Mouse (Mus musculus): ENCODE data around the gene Guk1.
"Not testable (repeated sequence)": the region's sequence is repeated elsewhere in the genome, so short reads cannot be mapped to it uniquely, and the experiment has no call there.

Guk1 gene

DNA sequence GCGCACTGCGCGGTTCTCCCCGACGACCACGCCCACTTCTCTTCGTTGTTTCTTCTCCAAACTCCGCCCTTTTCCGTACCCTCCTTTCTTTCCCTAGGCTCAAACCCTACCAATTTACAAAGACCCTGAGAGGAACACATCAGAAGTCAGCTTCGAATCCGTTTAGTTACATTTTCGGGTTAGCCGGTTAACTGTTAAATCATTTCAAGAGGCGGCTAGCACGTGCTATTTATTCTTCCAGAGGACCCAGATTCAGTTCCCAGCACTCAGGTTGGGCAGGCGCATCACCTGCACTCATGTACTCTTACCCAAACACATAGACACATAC, at the start of gene Guk1:
Guk1 (minus strand) TSS at position 154 of the 328 bp plus-strand sequence.
- no peak for DNase-seq (ENCODE audit: low spot score in 2 of 2)

DNA sequence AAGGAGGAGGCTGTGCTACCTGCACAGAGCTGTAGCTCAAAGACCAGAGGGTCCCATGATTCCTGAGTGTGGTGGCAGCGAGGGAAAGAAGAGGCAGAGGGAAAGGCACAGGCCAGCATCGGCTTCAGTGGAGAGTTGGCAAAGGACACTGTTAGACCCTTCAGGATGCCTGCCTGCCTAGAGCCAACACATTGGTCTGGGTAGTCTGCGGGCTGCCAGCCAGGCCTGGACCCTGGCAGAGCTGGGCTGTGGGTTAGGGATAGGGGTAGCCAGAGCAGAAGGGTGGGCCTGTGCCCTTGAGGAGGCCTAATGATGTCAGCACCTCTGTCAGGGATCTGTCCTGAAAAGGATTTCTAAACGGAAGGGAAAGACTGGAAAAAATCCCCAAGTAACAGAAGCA, 47.8 kb upstream of the Guk1 start:
- DNase-seq (ENCODE audit: low spot score in 2 of 2), result no peak

GRCm38 (mm10) chr11:59239428-59239785, 47.4 kb upstream of the Guk1 start:
- DNase-seq (ENCODE audit: low spot score in 2 of 2), result no peak

- DNase-seq (ENCODE audit: low spot score in 2 of 2), result peak; percentile 55 to 89
Observed at GRCm38 (mm10) chr11:59238525-59239427, 46.8 kb upstream of the Guk1 start.

DNA sequence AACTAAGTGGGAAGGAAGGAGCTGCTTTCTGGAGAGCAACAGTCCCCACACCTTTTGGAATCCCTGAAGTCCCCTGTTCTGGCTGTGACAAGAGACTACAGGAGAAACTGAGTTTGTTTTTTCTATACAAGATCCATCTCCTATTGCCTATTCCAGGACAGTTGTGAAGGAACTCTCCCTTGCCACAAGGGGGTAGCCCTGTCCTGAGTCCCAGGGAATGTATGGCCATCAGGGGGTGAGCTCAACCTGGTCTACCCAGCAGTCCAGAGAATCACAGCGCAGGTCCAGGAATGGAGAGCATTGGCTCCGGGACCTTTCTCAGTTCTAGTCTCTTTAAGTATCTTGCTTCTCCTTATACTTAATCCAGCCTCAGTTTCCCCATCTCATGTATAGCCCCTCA, 40.8 kb upstream of the Guk1 start:
- no peak for DNase-seq (ENCODE audit: low spot score in 2 of 2)

- peak in 1 of 2 experiments; percentile 62 for DNase-seq (ENCODE audit: low spot score in 2 of 2)
Observed at GRCm38 (mm10) chr11:59230144-59230760, 38.2 kb upstream of the Guk1 start.

DNA sequence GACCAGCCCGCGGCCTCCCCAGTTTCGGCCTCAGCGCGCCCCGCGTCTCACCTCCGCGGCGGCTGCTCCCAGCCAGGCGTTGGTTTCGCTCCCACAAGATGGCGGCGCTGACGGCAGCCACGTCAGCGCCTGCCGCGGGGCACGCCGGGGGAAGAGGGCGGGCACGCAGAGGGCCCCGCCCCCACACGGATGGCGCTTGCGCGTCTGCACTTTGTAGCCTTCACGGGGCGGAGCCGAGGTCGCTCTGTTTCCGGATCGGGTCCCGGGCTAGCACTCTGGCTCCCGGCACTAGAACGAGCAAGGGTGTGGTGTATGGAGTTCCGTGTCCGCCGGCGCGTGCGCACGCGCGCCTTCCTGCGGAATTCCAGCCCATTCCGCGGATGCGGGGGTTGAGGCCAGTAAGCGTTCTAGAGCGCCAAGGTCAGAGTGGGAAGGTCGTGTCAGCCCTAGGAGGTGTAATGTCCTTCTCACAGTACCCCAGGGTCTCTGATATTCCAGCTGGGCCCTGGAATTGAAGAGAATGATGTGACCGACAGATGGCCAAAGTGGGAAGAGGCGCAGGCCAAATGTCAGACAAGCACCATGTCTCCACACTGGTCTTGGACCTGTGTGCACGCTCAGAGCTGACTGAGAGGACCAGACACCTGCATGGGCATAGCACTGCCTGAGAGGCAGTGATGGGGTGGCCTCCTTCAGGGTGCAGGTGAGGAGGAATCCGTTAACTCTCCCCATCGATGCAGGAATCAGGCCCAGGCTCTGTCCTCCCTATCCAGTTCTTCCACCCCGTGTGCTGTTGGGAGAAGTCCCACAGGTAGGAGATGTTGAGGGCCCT, 36.3 kb upstream of the Guk1 start, which contains the start of gene Arf1:
Arf1 (minus strand) TSS at position 149 of the 832 bp plus-strand sequence.
- DNase-seq (ENCODE audit: low spot score in 2 of 2), result peak; percentile 93 to 96

DNA sequence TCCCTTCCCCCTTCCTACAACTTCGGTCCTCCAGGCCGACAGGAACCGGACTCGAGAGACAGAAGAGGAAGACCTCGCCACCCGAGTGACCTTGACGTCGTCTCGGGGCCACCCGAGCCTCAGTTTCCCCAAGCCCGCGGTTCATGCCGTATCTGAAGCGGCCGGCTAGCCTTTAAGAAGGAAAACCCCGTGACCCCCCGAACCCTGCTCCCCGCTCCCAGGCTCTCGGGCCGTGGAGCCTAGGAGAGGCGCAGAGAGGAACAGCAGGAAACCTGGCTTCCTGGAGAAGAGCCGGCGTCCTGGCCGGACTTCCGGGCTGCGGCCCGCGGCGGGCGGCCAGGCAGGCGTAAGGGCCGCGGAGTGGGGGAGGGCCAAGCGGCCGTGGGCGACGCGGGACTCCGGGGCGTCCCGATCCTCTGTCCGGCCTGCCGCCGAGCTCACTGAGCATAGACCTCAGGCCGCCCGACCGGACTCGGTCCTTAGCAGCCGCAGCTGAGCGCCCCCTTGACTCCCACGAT, 35.7 kb upstream of the Guk1 start:
- DNase-seq (ENCODE audit: low spot score in 2 of 2), result peak in 1 of 2 experiments; percentile 28

DNA sequence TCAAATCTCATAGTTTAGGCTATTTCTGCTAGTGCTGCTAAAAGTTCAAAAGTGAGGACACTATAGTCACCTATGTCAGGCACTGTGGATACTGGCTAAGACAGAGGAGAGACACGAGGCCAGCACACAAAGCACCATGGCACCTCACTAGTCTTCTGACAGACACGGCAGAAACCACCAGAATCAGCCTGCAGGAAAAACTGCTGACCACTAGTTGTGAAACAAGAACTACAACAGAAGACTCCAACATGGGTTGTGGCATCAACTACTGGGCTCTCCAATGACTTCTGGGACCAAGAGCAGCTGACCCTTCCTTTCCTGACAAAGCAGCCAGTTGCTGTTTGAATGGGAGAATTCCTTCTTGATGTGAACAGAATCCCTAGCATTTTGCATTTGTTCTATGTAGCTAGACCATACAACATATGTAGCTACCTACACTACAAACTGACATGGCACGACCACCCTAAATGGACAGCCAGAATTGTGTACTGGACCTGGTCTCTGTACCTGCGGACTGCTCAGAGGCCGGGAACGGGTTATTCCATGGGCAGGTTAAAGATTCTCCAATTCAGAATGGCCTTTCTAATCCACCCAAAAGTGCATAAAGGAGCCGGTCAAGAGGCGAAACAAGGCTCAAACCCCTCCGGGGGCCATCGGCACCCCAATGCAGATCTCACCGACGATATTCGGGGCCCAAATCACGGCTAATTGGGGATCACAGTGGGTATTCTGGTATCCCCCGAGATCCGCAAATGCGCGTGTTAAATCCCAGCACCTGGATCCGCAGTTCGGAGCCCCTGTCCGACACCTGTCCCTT, 35.0 kb upstream of the Guk1 start:
- DNase-seq (ENCODE audit: low spot score in 2 of 2), result no peak

DNA sequence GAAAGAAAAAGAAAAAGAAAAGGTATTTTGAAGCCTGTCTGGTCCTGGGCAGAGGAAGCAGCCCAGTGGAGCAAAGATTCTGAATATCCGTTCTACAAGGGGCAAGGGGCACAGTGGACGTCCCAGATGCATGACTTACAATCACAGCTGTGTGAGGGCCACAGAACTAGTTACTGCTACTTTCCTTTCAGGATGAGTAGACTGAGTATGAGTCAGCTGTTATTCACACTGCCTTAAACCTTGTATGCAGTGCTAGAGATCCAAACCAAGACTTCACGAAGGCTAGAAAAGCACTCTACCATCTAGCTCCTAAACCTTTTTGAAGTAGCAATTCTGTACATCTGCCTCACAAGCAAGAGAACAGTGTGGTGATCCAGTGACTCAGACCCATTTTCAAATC, 34.2 kb upstream of the Guk1 start:
- DNase-seq (ENCODE audit: low spot score in 2 of 2), result no peak

- no peak for DNase-seq (ENCODE audit: low spot score in 2 of 2)
Observed at GRCm38 (mm10) chr11:59225167-59225566, 33.2 kb upstream of the Guk1 start.

GRCm38 (mm10) chr11:59224470-59224869, 32.5 kb upstream of the Guk1 start:
- no peak for DNase-seq (ENCODE audit: low spot score in 2 of 2)

GRCm38 (mm10) chr11:59224025-59224424, 32.0 kb upstream of the Guk1 start:
- DNase-seq (ENCODE audit: low spot score in 2 of 2), result no peak

GRCm38 (mm10) chr11:59222306-59222705, 30.3 kb upstream of the Guk1 start:
- no peak for DNase-seq (ENCODE audit: low spot score in 2 of 2)

DNA sequence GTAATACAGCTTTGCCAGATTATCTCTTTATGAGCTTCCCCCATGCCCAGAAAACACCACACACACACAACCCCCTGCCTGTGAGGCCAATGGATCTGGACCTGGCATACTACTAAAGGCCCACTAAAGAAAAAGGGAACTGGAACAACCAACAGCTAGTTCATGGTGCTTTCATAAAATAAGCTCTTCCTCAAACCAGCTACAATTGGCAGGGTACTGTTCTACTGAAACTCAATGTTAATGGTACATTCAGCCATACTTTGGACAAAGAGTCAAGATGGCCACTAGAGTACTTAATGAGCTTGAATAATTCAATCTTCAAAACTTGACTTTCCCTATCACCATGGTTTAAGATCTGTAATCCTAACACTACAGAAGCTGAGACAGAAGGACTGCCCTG, 29.6 kb upstream of the Guk1 start:
- DNase-seq (ENCODE audit: low spot score in 2 of 2), result no peak

- DNase-seq (ENCODE audit: low spot score in 2 of 2), result no peak
Observed at GRCm38 (mm10) chr11:59219064-59219463, 27.1 kb upstream of the Guk1 start.

DNA sequence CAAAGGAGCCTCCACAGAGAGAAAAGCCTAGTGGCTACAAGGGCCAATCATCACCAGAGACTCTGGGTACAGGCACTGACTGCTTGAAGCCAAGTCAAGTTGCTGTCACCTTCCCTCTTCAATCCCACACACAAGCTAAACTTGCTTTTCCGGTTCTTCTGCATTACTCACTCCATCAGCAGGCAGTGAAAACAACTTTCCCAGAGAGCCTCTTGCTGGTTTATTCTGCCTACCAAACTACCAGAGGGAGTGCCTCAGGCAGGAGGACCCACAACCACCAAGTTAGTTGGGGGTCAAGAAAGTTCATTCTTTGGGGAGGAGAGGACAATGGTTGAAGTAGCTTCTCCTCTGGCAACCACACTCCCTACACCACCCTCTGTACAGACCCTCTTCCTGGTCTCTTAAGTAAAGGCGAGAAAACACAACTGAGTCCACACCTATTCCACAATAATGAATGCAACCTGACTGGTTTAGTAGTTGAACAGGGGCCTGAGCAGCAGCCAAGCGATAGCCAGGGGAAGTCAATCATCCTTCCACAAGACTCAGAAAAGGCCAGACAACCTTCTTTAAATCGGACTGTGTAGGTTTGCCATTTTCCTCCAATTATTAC, 26.5 kb upstream of the Guk1 start:
- no peak for DNase-seq (ENCODE audit: low spot score in 2 of 2)

DNA sequence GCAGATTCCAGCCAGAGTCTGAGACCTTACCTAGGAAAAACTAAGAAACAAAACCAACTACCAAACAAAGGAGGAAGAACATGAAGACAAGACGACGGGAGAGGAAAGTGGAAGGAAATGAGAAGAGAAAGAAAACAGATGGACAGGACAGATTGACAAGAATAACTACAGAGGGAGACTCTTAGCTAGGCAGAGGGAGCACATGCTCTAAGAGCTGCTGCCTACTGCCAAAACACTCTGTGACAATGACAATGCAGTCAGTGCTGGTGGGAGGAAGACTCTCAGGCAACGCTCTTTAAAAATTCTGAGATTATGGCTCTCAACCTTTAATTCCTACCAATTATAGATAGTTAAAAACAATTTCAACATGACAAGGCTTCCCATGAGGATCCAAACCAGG, 24.9 kb upstream of the Guk1 start:
- no peak for DNase-seq (ENCODE audit: low spot score in 2 of 2)

- no peak for DNase-seq (ENCODE audit: low spot score in 2 of 2)
Observed at GRCm38 (mm10) chr11:59212892-59213494, 21.0 kb upstream of the Guk1 start.

DNA sequence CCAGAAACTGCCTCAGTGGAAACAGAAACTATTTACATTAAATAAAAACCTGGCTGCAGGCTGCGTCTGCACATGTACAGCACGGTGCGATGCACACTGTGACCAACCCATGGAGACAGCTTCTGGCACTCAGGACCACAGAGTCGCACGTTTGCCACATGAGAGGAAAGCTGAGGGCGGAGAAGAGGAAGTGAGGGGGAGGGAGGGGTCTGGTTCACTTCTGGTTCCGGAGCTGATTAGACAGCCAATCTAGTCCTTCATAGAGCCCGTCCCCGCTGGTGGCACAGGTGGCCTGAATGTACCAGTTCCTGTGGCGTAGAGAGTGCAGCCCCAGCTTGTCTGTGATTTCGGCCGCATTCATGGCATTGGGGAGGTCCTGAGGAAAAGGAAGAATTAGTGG, 20.3 kb upstream of the Guk1 start:
- not testable (repeated sequence) for DNase-seq (ENCODE audit: low spot score in 2 of 2)
